Mouse (Mus musculus) heart, embryonic 15.5 days (tissue): ENCODE results near the gene Ift122. TPM values are rescaled to one million over a fixed set of nuclear protein-coding genes. Genes with fewer than 3 reads are reported as not detected.

ENCODE experiments used
- ATAC-seq: fragments of 200-750 bp; cut with Nextera tagmentation; replicated peaks from 2 replicates; pipeline ENCODE4 v1.8.0; 2017; ENCODE audit warnings: low read depth, moderate TSS enrichment; ENCODE audit not compliant: insufficient number of reproducible peaks, insufficient read depth, low FRiP score
- H3K27ac ChIP-seq: fragments of 300-500 bp; sonication (generic); 2 replicates; pipeline ENCODE4 v1.5.1; 2015; ENCODE audit warnings: mild to moderate bottlenecking, inconsistent platforms
- H3K27me3 ChIP-seq: fragments of 300-500 bp; sonication (generic); 2 replicates; pipeline ENCODE4 v1.6.1; 2015; ENCODE audit warnings: inconsistent platforms
- H3K36me3 ChIP-seq: fragments of 300-500 bp; sonication (generic); 2 replicates; pipeline ENCODE4 v1.6.1; 2015; ENCODE audit warnings: mild to moderate bottlenecking, inconsistent platforms
- H3K4me1 ChIP-seq: fragments of 300-500 bp; sonication (generic); replicated peaks from 2 replicates; pipeline ENCODE4 v1.6.1; 2015; ENCODE audit warnings: inconsistent platforms
- H3K4me2 ChIP-seq: fragments of 300-500 bp; sonication (generic); 2 replicates; pipeline ENCODE4 v1.6.1; 2015; ENCODE audit warnings: inconsistent platforms, mild to moderate bottlenecking, moderate library complexity
- H3K4me3 ChIP-seq: fragments of 300-500 bp; sonication (generic); 2 replicates; pipeline ENCODE4 v1.5.1; 2015; ENCODE audit warnings: mild to moderate bottlenecking, inconsistent platforms
- H3K9ac ChIP-seq: fragments of 300-500 bp; sonication (generic); 2 replicates; pipeline ENCODE4 v1.6.1; 2015; ENCODE audit warnings: mild to moderate bottlenecking, inconsistent platforms
- H3K9me3 ChIP-seq: fragments of 300-500 bp; sonication (generic); replicated peaks from 2 replicates; pipeline ENCODE4 v1.6.1; 2016; ENCODE audit warnings: inconsistent platforms
- WGBS: fragments of 180-500 bp; shearing (Covaris S2); methylation state at CpG from one replicate; pipeline ENCODE4 v1.1.7; 2015; ENCODE audit warnings: mixed read lengths; 5-methylcytosine and 5-hydroxymethylcytosine counted together
- polyA plus RNA-seq: library from polyadenylated mRNA; unstranded; fragments of >200 nt; fragmentation: Nextera tagmentation; extraction: Ambion mirVana; gene quantifications from 2 replicates; pipeline ENCODE4 v1.2.1, GENCODE M21; 2015

The Ift122 gene
- polyA plus RNA-seq, 1 experiment from 2014 or later, result 18.4 TPM

GRCm38 (mm10) chr6:115973881-115974662, 120.8 kb downstream of the Ift122 start:
- Histone ChIP-seq H3K4me1 (peaks cover 60% of the 10 kb centered on the region), H3K4me2 (no peak overlapping the region), H3K9me3 (no peaks in the 10 kb centered on the region), H3K27ac (no peak overlapping the region), H3K27me3 (no peaks in the 10 kb centered on the region), H3K9ac (no peak overlapping the region), H3K4me3 (no peak overlapping the region), H3K36me3 (0 out of 2 replicates have a peak, but pooled peaks cover 15% of the 10 kb centered on the region)
- ATAC-seq, result no peak
- WGBS, result 75% methylated on average over 16 of the region's 16 CpGs

GRCm38 (mm10) chr6:115975606-115976005, 122.3 kb downstream of the Ift122 start:
- Histone ChIP-seq H3K4me3 (no peak overlapping the region), H3K27ac (no peak overlapping the region), H3K9me3 (no peaks in the 10 kb centered on the region), H3K36me3 (0 out of 2 replicates have a peak, but pooled peaks cover 15% of the 10 kb centered on the region), H3K9ac (no peak overlapping the region), H3K4me2 (no peak overlapping the region), H3K4me1 (peaks cover 52% of the 10 kb centered on the region), H3K27me3 (no peaks in the 10 kb centered on the region)
- ATAC-seq, result no peak
- WGBS, result 77% methylated on average over 8 of the region's 8 CpGs

Other genes with a start within 250 kb of the Ift122 start
- 90.7 and 97.4 TPM in 2 replicates for gene Raf1, start 176.8 kb upstream of the Ift122 start, polyA plus RNA-seq
- 1.3 and 1.7 TPM in 2 replicates for gene Tmem40, start 91.1 kb upstream of the Ift122 start, polyA plus RNA-seq
- 40.8 and 48.7 TPM in 2 replicates for gene Cand2, start 78.9 kb upstream of the Ift122 start, polyA plus RNA-seq
- 1,057 and 1,253 TPM in 2 replicates for gene Rpl32, start 44.7 kb upstream of the Ift122 start, polyA plus RNA-seq
- 0.29 and 0.53 TPM in 2 replicates for gene Efcab12, start 15.1 kb upstream of the Ift122 start, polyA plus RNA-seq
- 9.2 and 11.3 TPM in 2 replicates for gene Mbd4, start 99 bp upstream of the Ift122 start, polyA plus RNA-seq
- gene Rho, start 78.3 kb downstream of the Ift122 start, polyA plus RNA-seq, result not detected in 2 replicates
- gene H1foo, start 91.5 kb downstream of the Ift122 start, polyA plus RNA-seq, result not detected in 2 replicates
- 38.6 and 53.4 TPM in 2 replicates for gene Plxnd1, start 141.5 kb downstream of the Ift122 start, polyA plus RNA-seq